Mouse (Mus musculus) adipocyte (in vitro differentiated cells): ENCODE data around the gene Hoxa4.

Source experiments
- DNase-seq: peaks from one replicate; pipeline ENCODE4 v3.0.0-alpha.2; 2016; ENCODE audit warnings: low spot score

Hoxa4 gene

GRCm38 (mm10) chr6:52150401-52150966 lies 41.1 kb downstream of the Hoxa4 start:
- no peak for DNase-seq
